Mouse (Mus musculus) bone marrow, adult 2 months (tissue): ENCODE data around the gene Tbc1d17. TPM values are rescaled to one million over a fixed set of nuclear protein-coding genes. Genes with fewer than 3 reads are reported as not detected.
A peak's percentile ranks its signal among the peaks of the same experiment; 100 is the strongest.

Experiments
- H3K27ac ChIP-seq: fragments of 200-500 bp; 2 replicates; pipeline ENCODE4 v1.5.1; 2012; ENCODE audit warnings: low read depth, mild to moderate bottlenecking, control low read depth, inconsistent platforms, low read length; ENCODE audit not compliant: control insufficient read depth, poor library complexity, insufficient read depth
- H3K4me1 ChIP-seq: fragments of 200-500 bp; 2 replicates; pipeline ENCODE4 v1.6.1; 2011; ENCODE audit warnings: low read length; ENCODE audit not compliant: control insufficient read depth, insufficient read depth
- H3K4me3 ChIP-seq: fragments of 200-500 bp; replicated peaks from 2 replicates; pipeline ENCODE3; 2011; ENCODE audit warnings: mild to moderate bottlenecking, low read depth, low read length, control low read depth; ENCODE audit not compliant: control insufficient read depth
- CTCF ChIP-seq: fragments of 200-500 bp; IDR thresholded peaks from 2 replicates; pipeline ENCODE4 v1.5.1; 2011; ENCODE audit warnings: low read length, control low read depth; ENCODE audit not compliant: control insufficient read depth, insufficient read depth
- POLR2A ChIP-seq: fragments of 200-500 bp; IDR thresholded peaks from 2 replicates; pipeline ENCODE4 v1.6.1; 2011; ENCODE audit warnings: low read depth, mild to moderate bottlenecking, control low read depth, low read length, borderline replicate concordance; ENCODE audit not compliant: control insufficient read depth
- WGBS: fragments of 180-500 bp; shearing (Covaris S2); methylation state at CpG from one replicate; pipeline ENCODE4 v1.1.7; 2018; 5-methylcytosine and 5-hydroxymethylcytosine counted together
- polyA plus RNA-seq: library from polyadenylated mRNA; stranded (reverse); fragments of >200 nt; gene quantifications from 2 replicates; pipeline ENCODE4 v1.2.4, GENCODE M21; 2011; ENCODE audit warnings: low replicate concordance; ENCODE audit not compliant: missing spikeins, insufficient read depth, insufficient read length

The Tbc1d17 gene
- polyA plus RNA-seq, 1 experiment: 49.2 TPM

DNA sequence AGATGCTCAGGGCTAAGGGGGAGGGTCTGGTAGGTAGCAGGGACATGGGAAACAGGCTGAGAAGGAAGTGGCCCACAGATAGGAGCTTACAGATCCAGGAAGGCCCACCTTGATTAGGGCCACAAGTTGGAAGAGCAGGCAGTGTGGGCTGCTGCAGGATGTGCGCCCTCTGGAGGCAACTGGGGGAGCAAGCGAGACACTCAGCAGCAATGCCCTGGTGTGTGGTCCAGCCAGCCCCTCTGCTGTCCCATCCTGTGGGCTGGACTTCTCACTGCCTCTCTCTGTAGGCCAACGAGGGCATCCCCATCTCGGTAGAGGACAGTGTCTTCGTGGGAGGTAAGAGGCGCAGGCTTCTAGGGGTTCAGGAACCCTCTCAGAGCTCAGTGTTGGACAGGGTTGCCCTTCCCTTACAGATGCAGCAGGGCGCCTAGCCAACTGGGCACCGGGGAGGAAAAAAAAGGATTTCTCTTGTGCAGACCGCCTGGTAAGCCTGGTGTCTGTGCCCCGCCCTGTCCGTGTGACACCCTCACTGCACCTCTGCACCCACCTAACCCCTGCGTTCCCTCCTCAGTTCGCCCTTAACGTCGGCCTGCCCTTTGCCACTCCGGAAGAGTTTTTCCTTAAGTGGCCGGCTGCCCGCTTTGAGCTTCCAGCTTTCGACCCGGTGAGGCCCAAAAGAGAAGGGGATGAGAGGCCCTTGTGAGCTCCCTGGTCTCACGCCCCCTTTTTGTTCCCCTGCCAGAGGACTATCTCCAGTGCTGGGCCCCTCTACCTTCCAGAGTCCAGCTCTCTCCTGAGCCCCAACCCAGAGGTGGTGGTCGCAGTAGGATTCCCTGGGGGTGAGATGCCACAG lies 11.9 kb upstream of the Tbc1d17 start:
- Histone ChIP-seq H3K4me3 (no peak overlapping the region), H3K4me1 (peaks cover 2% of the 10 kb centered on the region; the same call in 1 of the 2 replicates), H3K27ac (no peak overlapping the region)
- TF ChIP-seq CTCF (peak; percentile 94), POLR2A (peak; percentile 48; the same call in 1 of the 2 replicates)
- 63% methylated on average over 22 of the region's 22 CpGs for WGBS

DNA sequence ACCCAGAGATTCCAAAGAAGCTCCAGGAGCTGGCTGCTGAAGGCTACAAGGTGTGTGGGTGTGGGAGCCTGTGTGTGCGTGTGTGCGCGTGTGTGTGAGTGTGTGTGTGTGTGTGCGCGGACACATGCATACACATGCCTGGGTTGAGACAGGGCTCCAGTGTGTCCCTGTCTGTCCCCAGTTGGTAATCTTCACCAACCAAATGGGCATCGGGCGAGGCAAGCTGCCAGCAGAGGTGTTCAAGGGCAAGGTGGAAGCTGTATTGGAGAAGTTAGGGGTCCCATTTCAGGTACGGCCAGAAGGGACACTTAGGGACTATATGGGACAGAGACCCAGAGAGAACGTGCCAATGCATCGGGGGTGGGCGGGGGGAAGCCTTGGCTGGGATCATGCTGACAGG lies 11.0 kb upstream of the Tbc1d17 start:
- TF ChIP-seq POLR2A (no peak), CTCF (no peak)
- H3K27ac ChIP-seq: no peak overlapping the region
- no peak overlapping the region for H3K4me3 ChIP-seq
- H3K4me1 ChIP-seq: peaks cover 4% of the 10 kb centered on the region; the same call in 1 of the 2 replicates
- 87% methylated on average over 11 of the region's 11 CpGs for WGBS

DNA sequence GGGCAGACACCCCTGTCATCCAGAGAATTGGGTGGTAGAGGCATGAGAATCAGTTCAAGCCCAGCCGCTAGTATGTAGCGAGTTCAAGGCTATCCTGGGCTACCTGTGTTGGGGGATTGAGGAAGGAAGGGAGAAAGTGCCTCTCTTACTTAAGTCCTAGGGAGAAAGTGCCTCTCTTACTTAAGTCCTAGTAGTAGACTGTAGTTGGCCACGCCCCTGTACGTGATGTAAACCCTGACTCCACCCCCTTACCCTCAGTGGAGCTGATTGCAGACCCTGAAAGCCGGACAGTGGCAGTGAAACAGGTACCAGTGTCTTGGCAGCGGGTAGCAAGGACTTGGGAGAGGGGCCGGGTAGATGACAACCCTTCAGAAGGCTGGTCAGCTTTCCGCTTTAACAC lies 9.0 kb upstream of the Tbc1d17 start:
- H3K4me1 ChIP-seq: peaks cover 4% of the 10 kb centered on the region; the same call in 1 of the 2 replicates
- peak overlapping the region; percentile 64 for H3K4me3 ChIP-seq
- TF ChIP-seq POLR2A (no peak), CTCF (no peak)
- H3K27ac ChIP-seq: peak overlapping the region; percentile 88; the same call in 1 of the 2 replicates
- 19% methylated on average over 8 of the region's 8 CpGs for WGBS

DNA sequence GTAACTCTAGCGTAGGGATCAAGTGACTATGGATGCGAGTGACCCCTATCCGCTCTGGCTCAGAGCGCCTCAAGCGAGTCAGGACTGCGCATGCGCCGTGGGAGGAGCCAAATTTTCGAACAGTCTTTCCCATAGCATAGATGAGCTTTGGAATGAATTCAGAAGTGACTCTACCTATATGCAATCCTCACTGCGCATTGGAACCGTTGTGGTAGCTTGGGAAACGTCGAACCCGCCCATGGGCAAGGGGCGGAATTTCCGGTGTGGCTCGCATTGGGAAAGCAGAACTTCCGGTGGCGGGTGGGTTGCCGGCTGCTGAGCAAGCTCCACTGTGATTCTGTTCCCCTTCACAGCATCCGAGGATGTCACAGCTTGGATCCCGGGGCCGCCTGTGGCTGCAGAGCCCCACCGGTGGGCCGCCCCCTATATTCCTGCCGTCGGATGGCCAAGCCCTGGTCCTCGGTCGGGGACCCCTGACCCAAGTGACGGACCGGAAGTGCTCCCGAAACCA lies 8.2 kb upstream of the Tbc1d17 start, which contains the start of gene Pnkp:
Gene Pnkp (plus strand): TSS at position 98 of the 511 bp plus-strand sequence.
- WGBS: under 1% methylated on average over 32 of the region's 32 CpGs
- peak within 1 kb of the TSS; percentile 87 for H3K4me3 ChIP-seq
- peaks cover 4% of the 10 kb centered on the region; the same call in 1 of the 2 replicates for H3K4me1 ChIP-seq
- peak; percentile 85 for TF ChIP-seq POLR2A
- TF ChIP-seq CTCF: no peak; the same call in 1 of the 2 replicates
- H3K27ac ChIP-seq: peak within 1 kb of the TSS; percentile 88

DNA sequence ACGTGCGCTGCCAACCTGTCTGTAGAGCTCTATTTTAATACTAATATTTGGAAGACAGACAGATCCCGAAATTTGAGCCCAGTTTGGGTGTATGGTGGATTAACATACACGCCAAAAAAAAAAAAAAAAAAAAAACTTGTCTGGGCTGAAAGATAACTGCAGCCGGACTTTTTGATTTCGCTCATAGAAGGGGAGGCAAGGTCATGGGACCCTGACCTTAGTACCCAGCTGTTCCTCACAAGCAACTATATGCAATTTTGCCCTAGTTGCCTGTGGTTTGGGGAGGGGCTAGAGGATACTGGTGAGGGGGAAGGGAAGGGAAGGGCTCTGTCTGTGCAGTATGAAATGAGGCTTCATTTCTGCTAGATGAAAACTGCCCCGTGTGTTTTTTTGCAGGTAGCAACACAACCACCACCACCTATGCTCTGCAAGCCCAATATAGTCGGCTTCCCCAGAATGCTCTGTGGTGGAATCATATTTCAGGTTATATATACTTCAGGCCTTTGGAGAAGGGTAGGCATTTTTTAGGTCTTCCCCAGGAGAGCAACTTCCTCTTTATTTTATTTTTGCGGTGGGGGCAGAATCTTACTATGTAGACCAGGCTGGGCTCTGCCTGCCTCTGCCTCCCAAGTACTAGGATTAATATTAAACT lies 7.5 kb upstream of the Tbc1d17 start:
- WGBS: 15% methylated on average over 9 of the region's 9 CpGs
- peaks cover 4% of the 10 kb centered on the region; the same call in 1 of the 2 replicates for H3K4me1 ChIP-seq

DNA sequence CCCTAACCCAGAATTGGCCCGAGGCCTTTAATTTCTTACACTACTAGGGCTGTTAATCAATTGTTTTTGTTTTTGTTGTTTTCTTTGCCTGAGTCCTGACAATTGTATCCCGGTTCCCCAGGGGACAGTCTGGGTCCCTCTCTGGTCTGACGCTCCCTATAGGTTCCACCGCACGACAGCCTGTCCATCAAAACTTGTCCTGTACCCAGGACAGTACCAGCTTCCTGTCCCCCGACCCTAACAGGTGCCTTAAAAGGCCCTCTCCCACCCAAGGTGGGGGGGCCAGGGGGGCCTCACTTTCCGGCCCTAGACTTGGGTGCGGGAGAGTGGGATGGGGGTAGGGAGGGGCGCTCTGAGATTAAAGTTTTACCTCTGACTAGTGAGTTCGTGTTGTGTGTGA lies 6.2 kb upstream of the Tbc1d17 start:
- WGBS: 33% methylated on average over 10 of the region's 10 CpGs
- Histone ChIP-seq H3K4me3 (peak overlapping the region; percentile 82), H3K4me1 (peaks cover 6% of the 10 kb centered on the region; the same call in 1 of the 2 replicates), H3K27ac (peak overlapping the region; percentile 98)
- TF ChIP-seq CTCF: no peak
- no peak for TF ChIP-seq POLR2A

More for the DNA sequence above, 7.5 kb upstream of the Tbc1d17 start:
- Histone ChIP-seq H3K4me3 (peak overlapping the region; percentile 87), H3K27ac (peak overlapping the region; percentile 88)
- no peak for TF ChIP-seq POLR2A
- TF ChIP-seq CTCF: no peak

DNA sequence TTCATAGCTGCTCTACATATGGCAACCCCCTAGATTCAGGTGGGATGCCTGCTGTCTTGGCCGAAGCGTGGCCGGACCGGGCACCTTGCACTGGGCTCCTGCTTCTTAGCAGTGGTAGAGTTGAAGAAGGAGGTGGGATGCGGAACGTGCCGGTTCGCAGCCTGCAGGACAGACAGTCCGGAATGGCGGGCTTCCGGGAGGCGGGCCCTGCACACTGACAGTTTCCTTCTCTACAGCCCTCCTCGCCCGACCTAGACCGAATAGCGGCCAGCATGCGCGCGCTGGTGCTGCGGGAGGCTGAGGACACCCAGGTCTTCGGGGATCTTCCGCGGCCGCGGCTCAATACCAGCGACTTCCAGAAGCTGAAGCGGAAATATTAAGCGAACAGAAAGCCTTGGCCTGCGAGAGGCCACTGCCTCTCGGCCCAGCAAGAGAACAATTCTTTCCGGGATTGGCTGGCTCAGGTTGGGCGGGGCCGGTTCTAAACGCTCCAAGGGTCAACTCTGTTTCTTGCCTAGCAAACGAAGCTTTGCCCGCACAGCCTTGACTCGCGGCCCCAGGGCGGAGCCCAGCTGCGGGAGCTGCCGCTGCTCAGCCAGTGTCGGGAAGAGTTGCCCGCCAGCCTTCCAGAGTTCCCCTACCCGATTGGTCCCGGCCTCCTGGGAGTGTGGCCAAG lies 5.6 kb upstream of the Tbc1d17 start:
- H3K4me1 ChIP-seq: peaks cover 6% of the 10 kb centered on the region; the same call in 1 of the 2 replicates
- under 1% methylated on average over 45 of the region's 45 CpGs for WGBS
- H3K4me3 ChIP-seq: peak overlapping the region; percentile 82
- H3K27ac ChIP-seq: peak overlapping the region; percentile 98
- TF ChIP-seq POLR2A: peak; percentile 79
- no peak for TF ChIP-seq CTCF
